Mouse (Mus musculus) myocyte (in vitro differentiated cells): ENCODE data around the gene Frem1. TPM values are rescaled to one million over a fixed set of nuclear protein-coding genes. Genes with fewer than 3 reads are reported as not detected.

ENCODE experiments used
- H3K27me3 ChIP-seq: one replicate; pipeline ENCODE4 v1.6.1; 2011; ENCODE audit not compliant: control insufficient read depth, insufficient read depth, insufficient read length
- H3K36me3 ChIP-seq: one replicate; pipeline ENCODE4 v1.6.1; 2011; ENCODE audit not compliant: control insufficient read depth, insufficient read depth
- H3K4me2 ChIP-seq: one replicate; pipeline ENCODE4 v1.6.1; 2011; ENCODE audit warnings: low read depth, control low read depth
- H3K4me3 ChIP-seq: one replicate; pipeline ENCODE4 v1.5.1; 2011; ENCODE audit warnings: mild to moderate bottlenecking, control low read depth, moderate library complexity
- H3K79me2 ChIP-seq: one replicate; pipeline ENCODE4 v1.6.1; 2011; ENCODE audit not compliant: control insufficient read depth, insufficient read depth
- H3ac ChIP-seq: one replicate; pipeline ENCODE4 v1.6.1; 2011; ENCODE audit not compliant: control insufficient read depth, insufficient read length
- CEBPB ChIP-seq: IDR thresholded peaks from 2 replicates; pipeline ENCODE4 v1.6.1; 2011; ENCODE audit warnings: mild to moderate bottlenecking, moderate library complexity; ENCODE audit not compliant: poor library complexity, insufficient read depth, severe bottlenecking
- E2F4 ChIP-seq: IDR thresholded peaks from one replicate; pipeline ENCODE4 v1.6.1; 2011; ENCODE audit warnings: mild to moderate bottlenecking, control low read depth, moderate library complexity; ENCODE audit not compliant: insufficient read depth
- MAX ChIP-seq: IDR thresholded peaks from one replicate; pipeline ENCODE4 v1.6.1; 2011; ENCODE audit warnings: low read depth, mild to moderate bottlenecking, control low read depth
- MYOD1 ChIP-seq, 3 experiments: IDR thresholded peaks; one replicate each; pipeline ENCODE4 v1.6.1; 2011; ENCODE audit warnings: control low read depth in 2 of 3, low read depth in 2 of 3, mild to moderate bottlenecking in 2 of 3, moderate library complexity in 1 of 3; ENCODE audit not compliant: insufficient read length in 2 of 3, control insufficient read depth in 1 of 3
- MYOG ChIP-seq, 3 experiments: IDR thresholded peaks; one replicate each; pipeline ENCODE4 v1.6.1; 2011; ENCODE audit warnings: control low read depth in 2 of 3, low read depth in 2 of 3, mild to moderate bottlenecking in 2 of 3; ENCODE audit not compliant: insufficient read length in 2 of 3, control insufficient read depth in 1 of 3, insufficient read depth in 1 of 3
- POLR2A ChIP-seq: IDR thresholded peaks from one replicate; pipeline ENCODE4 v1.6.1; 2011; ENCODE audit warnings: low read depth, mild to moderate bottlenecking, control low read depth, moderate library complexity; ENCODE audit not compliant: insufficient read length
- POLR2AphosphoS2 ChIP-seq: IDR thresholded peaks from one replicate; pipeline ENCODE4 v1.6.1; 2011; ENCODE audit warnings: low read depth, control low read depth; ENCODE audit not compliant: insufficient read length
- REST ChIP-seq: IDR thresholded peaks from one replicate; pipeline ENCODE4 v1.6.1; 2011; ENCODE audit warnings: mild to moderate bottlenecking, control low read depth, moderate library complexity; ENCODE audit not compliant: insufficient read depth, insufficient read length
- SRF ChIP-seq: IDR thresholded peaks from one replicate; pipeline ENCODE4 v1.6.1; 2011; ENCODE audit warnings: low read depth; ENCODE audit not compliant: control insufficient read depth, insufficient read length
- TCF12 ChIP-seq: IDR thresholded peaks from one replicate; pipeline ENCODE4 v1.6.1; 2011; ENCODE audit warnings: mild to moderate bottlenecking, control low read depth; ENCODE audit not compliant: poor library complexity, insufficient read depth, severe bottlenecking
- TCF3 ChIP-seq: IDR thresholded peaks from one replicate; pipeline ENCODE4 v1.6.1; 2011; ENCODE audit warnings: low read depth, control low read depth; ENCODE audit not compliant: insufficient read length
- USF1 ChIP-seq: IDR thresholded peaks from one replicate; pipeline ENCODE4 v1.6.1; 2011; ENCODE audit warnings: low read depth, mild to moderate bottlenecking, control low read depth, moderate library complexity
- polyA plus RNA-seq: library from polyadenylated mRNA; unstranded; fragments of >200 nt; fragmentation: generic; extraction: Trizol; gene quantifications from one replicate; pipeline ENCODE4 v1.2.1, GENCODE M21; 2012; ENCODE audit warnings: missing spikeins

Gene Frem1
- polyA plus RNA-seq, 1 experiment: 0.01 TPM

DNA sequence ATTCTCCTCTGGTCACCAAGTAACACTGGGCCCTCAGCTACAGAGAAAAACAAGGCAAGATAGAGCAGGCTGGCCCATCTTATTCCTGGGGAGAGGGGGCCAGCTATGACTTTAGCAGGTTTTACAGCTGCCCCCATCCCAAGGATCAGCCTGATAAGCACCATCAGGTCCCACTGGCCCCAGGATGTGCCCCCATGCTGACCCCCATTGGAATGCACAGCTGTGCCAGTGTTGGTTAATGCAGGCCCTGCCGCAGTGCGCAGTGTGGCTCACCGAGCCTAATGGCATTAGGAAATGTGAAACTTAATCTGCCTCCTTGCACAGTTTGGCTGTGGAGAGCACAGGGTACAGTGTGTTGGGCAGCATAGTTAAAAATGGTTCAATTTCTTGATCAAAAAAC lies 11.4 kb downstream of the Frem1 start:
- H3K27me3 ChIP-seq: no peaks in the 10 kb centered on the region
- H3K4me2 ChIP-seq: no peak overlapping the region
- H3K79me2 ChIP-seq: no peaks in the 10 kb centered on the region
- no peak overlapping the region for H3K4me3 ChIP-seq
- H3K36me3 ChIP-seq: no peaks in the 10 kb centered on the region
- no peak overlapping the region for H3ac ChIP-seq
- no peak for TF ChIP-seq POLR2A
- no peak for TF ChIP-seq TCF12
- TF ChIP-seq POLR2AphosphoS2: no peak
- peak in 2 of 3 experiments; percentile 30 to 51 for TF ChIP-seq MYOD1 (IDR thresholded peaks at IDR 0.05; ENCODE audit: control insufficient read depth in 1 of 3, insufficient read length in 2 of 3, low read depth in 2 of 3)
- TF ChIP-seq REST: no peak
- no peak for TF ChIP-seq TCF3
- no peak for TF ChIP-seq CEBPB
- TF ChIP-seq E2F4: no peak
- no peak for TF ChIP-seq MAX
- peak in 2 of 3 experiments; percentile 52 to 73 for TF ChIP-seq MYOG (IDR thresholded peaks at IDR 0.05; ENCODE audit: control insufficient read depth in 1 of 3, insufficient read depth in 1 of 3, insufficient read length in 2 of 3, low read depth in 2 of 3)
- no peak for TF ChIP-seq SRF
- TF ChIP-seq USF1: no peak

DNA sequence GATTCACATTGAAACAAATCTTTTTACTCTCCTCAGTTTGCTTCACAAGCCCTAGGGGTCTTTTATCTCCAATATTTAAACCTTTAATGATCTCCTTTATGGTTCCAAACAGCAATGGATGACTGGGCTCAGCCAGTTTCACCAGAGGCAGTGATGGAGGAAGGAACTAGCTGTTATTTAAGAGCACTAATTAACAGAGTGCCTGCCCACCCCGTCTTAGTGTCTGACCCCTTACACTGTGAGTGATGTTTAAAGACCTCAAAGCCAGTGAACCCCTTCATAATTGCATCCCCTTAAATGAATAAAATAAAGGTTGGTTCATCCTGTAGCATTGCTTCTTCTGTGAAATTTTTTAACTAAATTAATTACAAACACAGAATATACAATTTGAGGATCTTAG lies 19.4 kb downstream of the Frem1 start:
- Histone ChIP-seq H3K36me3 (no peaks in the 10 kb centered on the region), H3K27me3 (peaks cover 11% of the 10 kb centered on the region), H3K4me3 (no peak overlapping the region), H3K79me2 (no peaks in the 10 kb centered on the region), H3ac (no peak overlapping the region), H3K4me2 (no peak overlapping the region)
- no peak for TF ChIP-seq MAX

DNA sequence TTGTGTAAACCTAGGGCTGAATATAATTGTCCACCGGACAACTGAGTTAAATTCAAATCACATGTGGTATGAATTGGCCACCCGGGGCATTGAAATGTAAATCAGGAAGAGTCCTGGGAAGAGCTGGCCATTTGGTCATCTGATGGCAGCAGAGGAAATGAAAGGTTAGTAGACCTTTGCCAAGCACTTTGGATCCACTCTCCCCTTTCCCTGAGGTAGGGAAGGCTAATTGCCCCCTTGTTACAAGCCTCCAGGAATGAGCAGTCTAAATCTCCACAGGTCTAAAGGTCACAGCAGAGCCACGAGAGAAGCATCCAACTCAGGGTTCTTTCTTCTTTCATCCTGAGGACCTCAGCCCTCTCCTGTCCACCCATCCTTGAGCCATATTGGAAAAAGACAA lies 20.5 kb downstream of the Frem1 start:
- TF ChIP-seq MYOD1 (IDR thresholded peaks at IDR 0.05; ENCODE audit: control insufficient read depth in 1 of 3, insufficient read length in 2 of 3, low read depth in 2 of 3) (no peak), MYOG (IDR thresholded peaks at IDR 0.05; ENCODE audit: control insufficient read depth in 1 of 3, insufficient read depth in 1 of 3, insufficient read length in 2 of 3, low read depth in 2 of 3) (no peak), REST (no peak), POLR2A (no peak), CEBPB (no peak), SRF (no peak), E2F4 (no peak), TCF3 (no peak), TCF12 (no peak), MAX (no peak), USF1 (no peak), POLR2AphosphoS2 (no peak)
- no peak overlapping the region for H3K4me2 ChIP-seq
- H3K79me2 ChIP-seq: no peaks in the 10 kb centered on the region
- no peaks in the 10 kb centered on the region for H3K36me3 ChIP-seq
- peaks cover 11% of the 10 kb centered on the region for H3K27me3 ChIP-seq
- no peak overlapping the region for H3K4me3 ChIP-seq
- H3ac ChIP-seq: no peak overlapping the region

DNA sequence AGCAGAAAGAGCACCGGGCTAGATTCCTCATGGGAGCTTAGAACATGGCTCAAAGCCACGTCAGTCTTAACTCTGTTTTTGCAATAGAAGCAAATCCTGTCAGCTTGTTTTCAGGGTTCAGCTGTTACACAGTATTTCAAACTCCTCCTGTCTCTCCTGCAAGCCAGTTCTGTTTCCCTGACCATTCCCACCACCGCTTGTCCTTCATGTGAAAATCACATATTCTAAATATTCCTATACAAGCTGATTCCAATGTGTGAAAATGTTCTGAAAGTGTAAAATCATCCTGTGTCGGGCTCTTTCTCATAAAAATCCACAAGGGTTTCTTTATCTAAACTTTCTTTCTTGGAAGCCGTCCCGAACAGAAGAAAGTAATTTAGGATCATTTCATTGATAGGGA lies 22.0 kb downstream of the Frem1 start:
- Histone ChIP-seq H3K4me2 (no peak overlapping the region), H3K27me3 (peaks cover 11% of the 10 kb centered on the region), H3K36me3 (no peaks in the 10 kb centered on the region), H3K79me2 (no peaks in the 10 kb centered on the region), H3ac (no peak overlapping the region), H3K4me3 (no peak overlapping the region)
- no peak for TF ChIP-seq MYOG (IDR thresholded peaks at IDR 0.05; ENCODE audit: control insufficient read depth in 1 of 3, insufficient read depth in 1 of 3, insufficient read length in 2 of 3, low read depth in 2 of 3)
- no peak for TF ChIP-seq MYOD1 (IDR thresholded peaks at IDR 0.05; ENCODE audit: control insufficient read depth in 1 of 3, insufficient read length in 2 of 3, low read depth in 2 of 3)
- TF ChIP-seq CEBPB: no peak
- no peak for TF ChIP-seq TCF12
- TF ChIP-seq POLR2A: no peak
- no peak for TF ChIP-seq SRF
- no peak for TF ChIP-seq POLR2AphosphoS2
- TF ChIP-seq E2F4: no peak

DNA sequence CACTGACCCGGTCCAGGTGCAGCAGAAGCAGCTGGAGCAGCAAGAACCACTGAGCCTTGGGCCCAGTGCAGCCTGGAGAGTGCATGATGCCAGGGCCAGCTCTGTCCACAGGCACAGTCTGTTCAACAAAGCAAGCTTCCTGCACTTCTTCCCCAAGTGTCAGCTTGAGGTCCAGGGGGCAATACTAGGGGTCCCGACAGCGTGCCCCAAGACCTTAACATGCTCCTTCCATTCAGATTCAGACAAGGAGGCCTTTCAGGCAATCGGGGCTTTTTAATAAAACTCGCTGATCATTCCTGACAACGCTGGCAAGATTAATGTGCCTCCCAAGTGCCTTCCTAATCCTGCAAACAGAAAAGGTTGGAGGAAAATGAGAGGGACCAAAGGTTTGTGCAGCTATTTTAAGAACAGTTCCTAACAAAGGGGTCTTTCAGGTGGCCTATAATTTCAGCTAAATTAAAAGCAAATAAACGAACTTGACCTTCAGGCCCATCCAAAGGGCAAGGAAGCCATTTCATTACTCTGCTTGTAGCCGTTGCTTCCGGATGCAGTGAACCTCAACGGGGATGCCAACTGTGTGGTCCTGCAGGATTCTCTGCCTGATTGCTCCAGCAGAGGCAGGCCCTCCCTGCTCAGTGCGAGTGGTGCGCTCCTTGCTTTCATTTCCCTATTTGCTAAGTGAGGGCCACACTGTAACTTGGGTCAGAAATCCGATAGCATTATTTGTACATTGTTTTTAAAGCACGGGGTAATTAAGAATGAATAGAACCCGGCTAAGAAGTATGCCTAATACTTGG lies 31.2 kb downstream of the Frem1 start:
- Histone ChIP-seq H3K79me2 (no peaks in the 10 kb centered on the region), H3K27me3 (peaks cover 16% of the 10 kb centered on the region), H3K4me3 (no peak overlapping the region), H3ac (no peak overlapping the region), H3K4me2 (no peak overlapping the region), H3K36me3 (no peaks in the 10 kb centered on the region)
- TF ChIP-seq POLR2A: no peak
- no peak for TF ChIP-seq REST
- no peak for TF ChIP-seq USF1
- TF ChIP-seq MAX: no peak
- TF ChIP-seq CEBPB: no peak
- no peak for TF ChIP-seq TCF3
- no peak for TF ChIP-seq SRF
- no peak for TF ChIP-seq E2F4
- no peak for TF ChIP-seq POLR2AphosphoS2
- TF ChIP-seq MYOD1 (IDR thresholded peaks at IDR 0.05; ENCODE audit: control insufficient read depth in 1 of 3, insufficient read length in 2 of 3, low read depth in 2 of 3): no peak
- no peak for TF ChIP-seq TCF12
- TF ChIP-seq MYOG (IDR thresholded peaks at IDR 0.05; ENCODE audit: control insufficient read depth in 1 of 3, insufficient read depth in 1 of 3, insufficient read length in 2 of 3, low read depth in 2 of 3): no peak
